Mouse (Mus musculus) heart, adult 2 months (tissue): ENCODE results near the gene Kcnj14. TPM values are rescaled to one million over a fixed set of nuclear protein-coding genes. Genes with fewer than 3 reads are reported as not detected.

ENCODE experiments used
- DNase-seq, 2 experiments: peaks; one replicate each; pipeline ENCODE4 v3.0.0; 2021
- H3K27ac ChIP-seq: fragments of 200-600 bp; 2 replicates; pipeline ENCODE4 v1.8.1; 2022
- H3K27me3 ChIP-seq: fragments of 200-500 bp; 2 replicates; pipeline ENCODE4 v1.6.1; 2012; ENCODE audit warnings: mild to moderate bottlenecking, low read length, inconsistent platforms, mixed read lengths; ENCODE audit not compliant: control insufficient read depth, insufficient read depth
- H3K36me3 ChIP-seq: fragments of 200-500 bp; 2 replicates; pipeline ENCODE4 v1.6.1; 2012; ENCODE audit warnings: low read length, inconsistent platforms; ENCODE audit not compliant: control insufficient read depth, insufficient read depth
- H3K4me1 ChIP-seq: fragments of 200-500 bp; 2 replicates; pipeline ENCODE4 v1.6.1; 2011; ENCODE audit warnings: low read length; ENCODE audit not compliant: control insufficient read depth, insufficient read depth
- H3K4me3 ChIP-seq: fragments of 200-600 bp; 2 replicates; pipeline ENCODE4 v1.8.1; 2022
- H3K79me2 ChIP-seq: fragments of 200-500 bp; replicated peaks from 2 replicates; pipeline ENCODE4 v1.6.1; 2012; ENCODE audit warnings: mild to moderate bottlenecking, inconsistent platforms, low read length, moderate library complexity, mixed read lengths; ENCODE audit not compliant: control insufficient read depth, insufficient read depth
- H3K9ac ChIP-seq: fragments of 200-500 bp; 2 replicates; pipeline ENCODE4 v1.6.1; 2012; ENCODE audit warnings: low read depth, mild to moderate bottlenecking, control low read depth, inconsistent platforms, low read length, mixed read lengths
- CTCF ChIP-seq: fragments of 200-600 bp; IDR thresholded peaks from 2 replicates; pipeline ENCODE4 v1.8.1; 2022; ENCODE audit warnings: antibody characterized with exemption, mild to moderate bottlenecking, moderate library complexity
- EP300 ChIP-seq: fragments of 200-500 bp; IDR thresholded peaks from 2 replicates; pipeline ENCODE4 v1.6.1; 2011; ENCODE audit warnings: low read depth, low read length, control low read depth; ENCODE audit not compliant: insufficient read depth
- POLR2A ChIP-seq: fragments of 200-500 bp; IDR thresholded peaks from 2 replicates; pipeline ENCODE4 v1.6.1; 2011; ENCODE audit warnings: mild to moderate bottlenecking, low read depth, low read length, control low read depth; ENCODE audit not compliant: insufficient read depth
- WGBS: fragments of 180-500 bp; shearing (Covaris S2); methylation state at CpG from one replicate; pipeline ENCODE4 v1.1.7; 2018; 5-methylcytosine and 5-hydroxymethylcytosine counted together
- intact Hi-C: fragments of 180-260 bp; cut with DNase I; formaldehyde crosslinking; loops from one replicate; pipeline ENCODE4 v1.15.1; 2025
- polyA plus RNA-seq: library from polyadenylated mRNA; depleted of rRNA; stranded (reverse); fragments of >200 nt; gene quantifications from 2 replicates; pipeline ENCODE4 v1.2.3, GENCODE M21; 2012
- total RNA-seq, 2 experiments: library from RNA; stranded (reverse); gene quantifications; 2 replicates each; pipeline ENCODE4 v1.2.3; 2021

The Kcnj14 gene
- total and polyA plus RNA-seq, 3 experiments, result 0.66 to 0.89 (median 0.78) TPM

GRCm38 (mm10) chr7:45869107-45869670, 44.6 kb upstream of the Kcnj14 start:
- Histone ChIP-seq H3K4me1 (peaks cover 7% of the 10 kb centered on the region), H3K36me3 (peaks cover 1% of the 10 kb centered on the region), H3K27me3 (peaks cover 7% of the 10 kb centered on the region), H3K9ac (no peak overlapping the region), H3K79me2 (0 out of 2 replicates have a peak, but pooled peaks cover under 1% of the 10 kb centered on the region), H3K27ac (no peak overlapping the region), H3K4me3 (no peak overlapping the region)
- no peak for TF ChIP-seq POLR2A
- no peak for TF ChIP-seq EP300
- no peak for TF ChIP-seq CTCF
- WGBS, result 28% methylated on average over 8 of the region's 8 CpGs
- intact Hi-C loops, result no loop called here
- DNase-seq, result no peak

GRCm38 (mm10) chr7:45867871-45868270, 43.3 kb upstream of the Kcnj14 start:
- no peak for TF ChIP-seq POLR2A
- no peak for TF ChIP-seq CTCF
- Histone ChIP-seq H3K79me2 (no peaks in the 10 kb centered on the region), H3K36me3 (no peaks in the 10 kb centered on the region), H3K27ac (no peak overlapping the region), H3K4me1 (peaks cover 2% of the 10 kb centered on the region; the same call in 1 of the 2 replicates), H3K4me3 (no peak overlapping the region), H3K9ac (no peak overlapping the region), H3K27me3 (peaks cover 7% of the 10 kb centered on the region)
- WGBS, result 67% methylated on average over 2 of the region's 2 CpGs
- intact Hi-C loops, result loop anchor here (2.0 kb wide), 1 partner anchor 37 kb away; the partner anchor contains the start of gene Grwd1
- DNase-seq, result no peak

GRCm38 (mm10) chr7:45865925-45866910, 41.6 kb upstream of the Kcnj14 start:
- peak overlapping the region; percentile 79 for H3K27ac ChIP-seq
- WGBS, result 1% methylated on average over 115 of the region's 117 CpGs
- peaks cover 7% of the 10 kb centered on the region for H3K27me3 ChIP-seq

DNA sequence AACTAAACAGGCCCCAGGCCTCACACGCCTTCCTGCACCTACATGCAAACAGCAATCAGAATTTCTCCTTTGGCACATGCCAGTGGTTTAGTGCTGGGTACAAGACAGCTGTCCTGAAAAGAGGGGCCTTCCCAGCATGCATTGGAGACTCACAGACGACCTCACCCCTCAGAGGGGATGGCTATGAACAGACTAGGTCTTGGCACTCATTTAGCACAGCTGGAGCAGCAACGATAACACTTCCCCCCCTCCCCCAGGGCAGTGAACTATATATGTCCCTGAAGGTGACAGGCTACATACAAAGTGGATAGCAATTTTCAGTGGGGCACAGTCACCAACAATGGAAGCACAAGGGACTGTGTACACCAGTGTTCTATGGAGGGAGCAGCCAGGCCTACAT, 39.9 kb upstream of the Kcnj14 start:
- no peak overlapping the region for H3K9ac ChIP-seq
- no peaks in the 10 kb centered on the region for H3K79me2 ChIP-seq
- no peak for DNase-seq
- TF ChIP-seq CTCF, result no peak
- no peak for TF ChIP-seq EP300
- TF ChIP-seq POLR2A, result no peak
- H3K27me3 ChIP-seq, result 0 out of 2 replicates have a peak, but pooled peaks cover 2% of the 10 kb centered on the region
- H3K4me3 ChIP-seq, result no peak overlapping the region
- H3K27ac ChIP-seq, result no peak overlapping the region
- WGBS, result 50% methylated on average over 3 of the region's 3 CpGs
- H3K36me3 ChIP-seq, result no peaks in the 10 kb centered on the region
- intact Hi-C loops, result no loop called here
- H3K4me1 ChIP-seq, result peaks cover 2% of the 10 kb centered on the region; the same call in 1 of the 2 replicates

More at GRCm38 (mm10) chr7:45865925-45866910, 41.6 kb upstream of the Kcnj14 start:
- Histone ChIP-seq H3K36me3 (no peaks in the 10 kb centered on the region), H3K4me1 (peaks cover 2% of the 10 kb centered on the region; the same call in 1 of the 2 replicates), H3K9ac (peak overlapping the region; percentile 95), H3K79me2 (no peaks in the 10 kb centered on the region), H3K4me3 (peak overlapping the region; percentile 59)
- intact Hi-C loops, result loop anchor here (2.0 kb wide), 1 partner anchor 35 kb away; the partner anchor contains the start of gene Grwd1
- TF ChIP-seq EP300, result no peak
- TF ChIP-seq POLR2A, result peak; percentile 68
- TF ChIP-seq CTCF, result no peak
- peak; percentile 95 to 96 for DNase-seq

DNA sequence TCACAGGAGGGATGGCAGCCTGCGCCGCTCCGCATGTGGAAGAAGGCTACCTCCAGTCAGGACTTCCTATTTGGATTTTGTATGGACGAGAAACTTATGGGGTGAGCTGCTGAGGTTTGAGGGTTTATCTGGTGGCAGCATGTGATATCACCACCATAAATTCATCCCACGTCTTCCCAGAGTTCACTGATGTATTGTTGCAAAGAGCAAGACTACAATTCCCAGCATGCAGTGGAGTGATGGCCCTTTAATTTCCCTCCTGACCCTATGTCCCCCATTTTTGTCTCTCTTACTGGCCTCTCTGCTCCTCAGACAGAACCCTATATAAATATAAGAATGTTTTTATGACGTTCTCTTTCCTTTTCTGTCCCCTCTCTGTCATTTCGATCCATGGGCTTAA, 38.2 kb upstream of the Kcnj14 start:
- DNase-seq, result no peak
- WGBS, result 83% methylated on average over 7 of the region's 7 CpGs
- H3K4me3 ChIP-seq, result no peak overlapping the region
- H3K79me2 ChIP-seq, result no peaks in the 10 kb centered on the region
- H3K27ac ChIP-seq, result no peak overlapping the region
- intact Hi-C loops, result no loop called here
- H3K9ac ChIP-seq, result no peak overlapping the region
- 0 out of 2 replicates have a peak, but pooled peaks cover 2% of the 10 kb centered on the region for H3K27me3 ChIP-seq
- H3K4me1 ChIP-seq, result peaks cover 2% of the 10 kb centered on the region; the same call in 1 of the 2 replicates
- no peak for TF ChIP-seq EP300
- no peak for TF ChIP-seq CTCF
- no peak for TF ChIP-seq POLR2A
- H3K36me3 ChIP-seq, result no peaks in the 10 kb centered on the region

- Histone ChIP-seq H3K9ac (no peak overlapping the region), H3K4me1 (no peaks in the 10 kb centered on the region), H3K4me3 (no peak overlapping the region), H3K27ac (no peak overlapping the region), H3K79me2 (no peaks in the 10 kb centered on the region), H3K27me3 (0 out of 2 replicates have a peak, but pooled peaks cover 2% of the 10 kb centered on the region), H3K36me3 (no peaks in the 10 kb centered on the region)
- no peak for TF ChIP-seq CTCF
- intact Hi-C loops, result no loop called here
- 68% methylated on average over 4 of the region's 4 CpGs for WGBS
- DNase-seq, result no peak
Measured at GRCm38 (mm10) chr7:45859008-45859407, 34.4 kb upstream of the Kcnj14 start.
